Mouse (Mus musculus) kidney, postnatal 0 days (tissue): ENCODE measurements at regions not wholly inside any gene's neighbourhood (a gene's known extent, or its start where the extent isn't known, plus 50 kb on each side); places are given as distances from the start of the nearest gene placed in this dataset.

Experiments
- ATAC-seq: fragments of 200-750 bp; cut with Nextera tagmentation; replicated peaks from 2 replicates; pipeline ENCODE4 v1.8.0; 2017; ENCODE audit warnings: low read depth, moderate number of reproducible peaks, moderate TSS enrichment, moderate library complexity; ENCODE audit not compliant: low FRiP score
- DNase-seq: peaks from one replicate; pipeline ENCODE4 v3.0.0-alpha.2; 2016; ENCODE audit warnings: low spot score
- H3K27ac ChIP-seq: fragments of 300-500 bp; sonication (generic); 2 replicates; pipeline ENCODE4 v1.5.1; 2014; ENCODE audit warnings: mild to moderate bottlenecking
- H3K27me3 ChIP-seq: fragments of 300-500 bp; sonication (generic); 2 replicates; pipeline ENCODE4 v1.6.1; 2014; ENCODE audit warnings: low read length, mixed read lengths; ENCODE audit not compliant: insufficient read depth
- H3K36me3 ChIP-seq: fragments of 300-500 bp; sonication (generic); 2 replicates; pipeline ENCODE4 v1.6.1; 2014; ENCODE audit warnings: low read length, mixed read lengths; ENCODE audit not compliant: insufficient read depth
- H3K4me1 ChIP-seq: fragments of 300-500 bp; sonication (generic); replicated peaks from 2 replicates; pipeline ENCODE4 v1.6.1; 2014; ENCODE audit warnings: antibody characterized with exemption, low read length, mixed read lengths; ENCODE audit not compliant: insufficient read depth
- H3K4me2 ChIP-seq: fragments of 300-500 bp; sonication (generic); 2 replicates; pipeline ENCODE4 v1.6.1; 2014; ENCODE audit warnings: mild to moderate bottlenecking, low read length, moderate library complexity, mixed read lengths
- H3K4me3 ChIP-seq: fragments of 300-500 bp; sonication (generic); replicated peaks from 2 replicates; pipeline ENCODE4 v1.5.1; 2014; ENCODE audit warnings: low read depth, low read length
- H3K9ac ChIP-seq: fragments of 300-500 bp; sonication (generic); 2 replicates; pipeline ENCODE4 v1.6.1; 2014; ENCODE audit warnings: low read depth, low read length
- H3K9me3 ChIP-seq: fragments of 300-500 bp; sonication (generic); replicated peaks from 2 replicates; pipeline ENCODE4 v1.6.1; 2016; ENCODE audit warnings: low read length, inconsistent platforms, mixed read lengths
- CTCF ChIP-seq: IDR thresholded peaks from 2 replicates; pipeline ENCODE4 v1.5.1; 2016; ENCODE audit warnings: antibody characterized with exemption, low read depth, mild to moderate bottlenecking, moderate library complexity
- WGBS: fragments of 180-500 bp; shearing (Covaris S2); extraction: QIAGEN DNeasy Blood & Tissue Kit; methylation state at CpG from one replicate; pipeline ENCODE4 v1.1.7; 2014; 5-methylcytosine and 5-hydroxymethylcytosine counted together

DNA sequence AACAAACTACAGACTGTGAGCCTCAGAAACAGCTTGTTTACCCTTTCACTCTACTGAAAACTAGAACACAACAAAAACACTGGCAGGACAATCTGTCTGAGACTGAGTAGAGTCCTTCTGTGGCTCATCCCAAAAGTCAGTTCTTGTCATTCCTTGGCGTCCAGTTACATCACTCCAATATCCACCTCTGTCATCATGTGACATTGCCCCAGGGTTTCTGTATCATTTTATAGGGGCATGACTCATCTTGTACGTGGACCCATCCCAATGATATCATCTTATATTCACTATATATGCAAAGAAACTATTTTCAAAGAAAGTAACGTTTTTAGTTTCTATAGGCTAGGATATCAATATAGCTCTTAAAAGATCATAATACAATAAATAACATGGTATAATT is 152.3 kb downstream of the Dkk2 start:
- Histone ChIP-seq H3K36me3 (no peaks in the 10 kb centered on the region), H3K4me3 (no peak overlapping the region), H3K9ac (no peak overlapping the region), H3K27ac (no peak overlapping the region), H3K4me1 (no peaks in the 10 kb centered on the region), H3K9me3 (no peaks in the 10 kb centered on the region), H3K4me2 (no peak overlapping the region), H3K27me3 (no peaks in the 10 kb centered on the region)
- WGBS: 76% methylated on average over 3 of the region's 3 CpGs
- no peak for ATAC-seq
- no peak for TF ChIP-seq CTCF
- no peak for DNase-seq

DNA sequence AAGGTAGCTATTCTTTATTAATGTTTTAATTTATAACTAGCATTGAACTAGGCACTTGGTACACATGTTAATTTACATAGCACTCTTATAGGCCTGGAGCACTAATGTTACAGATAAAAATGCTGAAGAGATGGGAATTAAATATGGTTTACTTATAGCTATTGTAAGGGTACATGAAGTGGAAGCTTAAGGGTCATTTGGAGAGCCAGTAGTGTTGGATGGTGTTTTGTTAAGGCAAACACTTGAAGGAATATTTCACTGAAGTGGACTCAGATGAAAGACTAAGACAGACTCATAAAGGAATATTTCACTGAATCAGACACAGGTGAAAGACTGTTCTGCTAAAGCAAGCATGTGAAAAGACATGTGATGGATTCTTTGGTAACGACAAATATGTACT is 172.7 kb downstream of the Dkk2 start:
- TF ChIP-seq CTCF: no peak
- H3K4me2 ChIP-seq: no peak overlapping the region
- ATAC-seq (no peak), DNase-seq (no peak)
- no peaks in the 10 kb centered on the region for H3K9me3 ChIP-seq
- H3K27me3 ChIP-seq: no peaks in the 10 kb centered on the region
- H3K4me3 ChIP-seq: no peak overlapping the region
- no peaks in the 10 kb centered on the region for H3K4me1 ChIP-seq
- H3K36me3 ChIP-seq: no peaks in the 10 kb centered on the region
- WGBS: 87% methylated on average over 1 of the region's 1 CpGs
- no peak overlapping the region for H3K27ac ChIP-seq
- no peak overlapping the region for H3K9ac ChIP-seq

DNA sequence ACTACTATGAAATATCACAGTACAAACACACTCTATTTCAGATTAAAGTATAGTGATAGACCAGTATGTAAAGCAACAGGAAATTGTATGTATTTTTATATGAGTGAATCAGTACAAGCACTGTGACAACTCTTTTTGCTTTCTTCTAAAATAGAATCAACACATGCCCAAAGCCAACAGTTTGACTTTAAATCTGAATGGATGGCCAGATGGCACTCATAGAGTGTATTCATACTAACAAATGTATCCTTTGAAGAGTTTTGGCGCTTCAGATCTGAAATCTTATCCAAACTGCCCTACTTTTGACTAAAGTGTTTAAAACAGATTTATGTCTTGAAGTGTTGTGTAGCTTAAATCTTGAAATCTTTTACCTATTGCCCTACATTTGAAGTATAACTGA is 184.5 kb downstream of the Dkk2 start:
- DNase-seq: no peak
- 71% methylated on average over 1 of the region's 1 CpGs for WGBS
- no peak overlapping the region for H3K4me2 ChIP-seq

DNA sequence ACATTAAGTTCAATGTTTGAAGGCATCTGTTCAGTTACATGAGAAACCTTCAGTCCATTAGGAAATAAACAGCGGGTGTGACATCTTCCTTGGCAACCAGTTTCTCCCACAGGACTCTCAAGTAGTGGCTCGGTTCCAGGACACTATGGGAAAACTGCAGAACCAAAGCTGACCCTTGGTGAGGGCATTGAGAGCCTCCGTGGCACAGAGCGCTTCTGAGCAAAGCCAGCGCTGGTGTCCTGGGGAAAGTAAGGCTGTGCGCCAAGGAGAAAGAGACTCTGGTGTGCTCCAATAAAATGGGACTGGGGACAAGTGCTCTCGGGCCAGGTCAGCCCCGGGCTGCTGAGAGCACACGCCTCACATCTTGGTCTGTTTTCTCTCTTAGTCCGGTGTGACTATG is 189.7 kb downstream of the Dkk2 start:
- no peak overlapping the region for H3K4me2 ChIP-seq
- WGBS: 84% methylated on average over 10 of the region's 10 CpGs
- no peak for TF ChIP-seq CTCF
- ATAC-seq (no peak), DNase-seq (no peak)
- H3K4me3 ChIP-seq: no peak overlapping the region
- H3K9me3 ChIP-seq: no peaks in the 10 kb centered on the region
- no peak overlapping the region for H3K27ac ChIP-seq
- H3K36me3 ChIP-seq: no peaks in the 10 kb centered on the region
- no peak overlapping the region for H3K9ac ChIP-seq
- no peaks in the 10 kb centered on the region for H3K4me1 ChIP-seq
- no peaks in the 10 kb centered on the region for H3K27me3 ChIP-seq

More for the DNA sequence above, 184.5 kb downstream of the Dkk2 start:
- Histone ChIP-seq H3K27ac (no peak overlapping the region), H3K9ac (no peak overlapping the region), H3K36me3 (no peaks in the 10 kb centered on the region), H3K4me1 (no peaks in the 10 kb centered on the region), H3K4me3 (no peak overlapping the region), H3K27me3 (no peaks in the 10 kb centered on the region), H3K9me3 (no peaks in the 10 kb centered on the region)
- TF ChIP-seq CTCF: no peak
- no peak for ATAC-seq

DNA sequence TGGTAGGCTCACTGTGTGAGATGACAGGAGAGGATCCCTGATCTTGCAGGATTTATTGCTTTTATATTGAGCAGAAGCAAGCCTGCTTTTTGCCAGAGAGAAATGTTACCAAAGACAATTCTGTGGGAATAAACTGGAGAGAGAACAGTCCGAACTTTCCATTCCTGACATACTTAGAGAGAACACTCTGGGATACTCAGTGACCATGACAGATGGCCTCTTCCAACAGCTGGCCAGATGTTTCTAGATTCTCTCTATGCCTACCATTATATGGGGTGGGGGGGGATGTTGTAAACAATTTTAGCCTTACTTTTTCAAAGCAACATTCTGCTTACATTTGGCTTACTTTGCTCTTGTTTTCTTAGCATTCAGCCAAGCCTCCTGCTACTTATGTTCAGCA is 192.7 kb downstream of the Dkk2 start:
- H3K4me3 ChIP-seq: no peak overlapping the region
- H3K4me1 ChIP-seq: no peaks in the 10 kb centered on the region
- no peak for TF ChIP-seq CTCF
- ATAC-seq (no peak), DNase-seq (no peak)
- 65% methylated on average over 1 of the region's 1 CpGs for WGBS
- H3K27me3 ChIP-seq: no peaks in the 10 kb centered on the region
- no peaks in the 10 kb centered on the region for H3K36me3 ChIP-seq
- no peak overlapping the region for H3K4me2 ChIP-seq
- no peak overlapping the region for H3K27ac ChIP-seq
- no peaks in the 10 kb centered on the region for H3K9me3 ChIP-seq
- no peak overlapping the region for H3K9ac ChIP-seq

GRCm38 (mm10) chr3:132287714-132288113 is 202.6 kb downstream of the Dkk2 start:
- no peak overlapping the region for H3K27ac ChIP-seq
- H3K36me3 ChIP-seq: no peaks in the 10 kb centered on the region
- ATAC-seq (no peak), DNase-seq (no peak)
- no peaks in the 10 kb centered on the region for H3K4me1 ChIP-seq
- no peak overlapping the region for H3K4me2 ChIP-seq
- no peaks in the 10 kb centered on the region for H3K27me3 ChIP-seq
- no peak for TF ChIP-seq CTCF
- H3K9me3 ChIP-seq: no peaks in the 10 kb centered on the region
- H3K9ac ChIP-seq: no peak overlapping the region
- H3K4me3 ChIP-seq: no peak overlapping the region
- WGBS: 31% methylated on average over 3 of the region's 3 CpGs

GRCm38 (mm10) chr3:132326961-132327360 is 241.9 kb downstream of the Dkk2 start:
- ATAC-seq (no peak), DNase-seq (peak; percentile 34)
- H3K4me2 ChIP-seq: no peak overlapping the region
- WGBS: 61% methylated on average over 4 of the region's 4 CpGs
- H3K9me3 ChIP-seq: no peaks in the 10 kb centered on the region
- H3K4me1 ChIP-seq: no peaks in the 10 kb centered on the region
- no peak for TF ChIP-seq CTCF
- no peak overlapping the region for H3K9ac ChIP-seq
- H3K27ac ChIP-seq: no peak overlapping the region
- H3K36me3 ChIP-seq: no peaks in the 10 kb centered on the region
- no peaks in the 10 kb centered on the region for H3K27me3 ChIP-seq
- H3K4me3 ChIP-seq: no peak overlapping the region
